Mouse (Mus musculus) hindbrain, embryonic 10.5 days (tissue): ENCODE results near the gene Ino80. TPM values are rescaled to one million over a fixed set of nuclear protein-coding genes. Genes with fewer than 3 reads are reported as not detected.

Experiments
- DNase-seq: peaks from one replicate; pipeline ENCODE4 v3.0.0-alpha.2; 2017; ENCODE audit warnings: low spot score
- H3K27ac ChIP-seq: fragments of 300-500 bp; sonication (generic); 2 replicates; pipeline ENCODE4 v1.5.1; 2016; ENCODE audit warnings: mild to moderate bottlenecking, moderate library complexity
- H3K27me3 ChIP-seq: fragments of 300-500 bp; sonication (generic); 2 replicates; pipeline ENCODE4 v1.6.1; 2016; ENCODE audit warnings: mild to moderate bottlenecking; ENCODE audit not compliant: poor library complexity, insufficient read depth, severe bottlenecking
- H3K36me3 ChIP-seq: fragments of 300-500 bp; sonication (generic); 2 replicates; pipeline ENCODE4 v1.6.1; 2016; ENCODE audit warnings: mild to moderate bottlenecking, moderate library complexity
- H3K4me1 ChIP-seq: fragments of 300-500 bp; sonication (generic); replicated peaks from 2 replicates; pipeline ENCODE4 v1.6.1; 2016; ENCODE audit warnings: mild to moderate bottlenecking
- H3K4me3 ChIP-seq: fragments of 300-500 bp; sonication (generic); 2 replicates; pipeline ENCODE4 v1.5.1; 2016; ENCODE audit warnings: mild to moderate bottlenecking, moderate library complexity
- H3K9me3 ChIP-seq: fragments of 300-500 bp; sonication (generic); 2 replicates; pipeline ENCODE4 v1.6.1; 2016; ENCODE audit warnings: mild to moderate bottlenecking, moderate library complexity
- WGBS: fragments of 180-500 bp; shearing (Covaris S2); methylation state at CpG from one replicate; pipeline ENCODE4 v1.1.7; 2016; 5-methylcytosine and 5-hydroxymethylcytosine counted together
- polyA plus RNA-seq: library from polyadenylated mRNA; unstranded; fragments of >200 nt; fragmentation: Nextera tagmentation; extraction: Ambion mirVana; gene quantifications from 2 replicates; pipeline ENCODE4 v1.2.1, GENCODE M21; 2016

Ino80 gene
- polyA plus RNA-seq, 1 experiment from 2014 or later = 3.0 TPM

DNA sequence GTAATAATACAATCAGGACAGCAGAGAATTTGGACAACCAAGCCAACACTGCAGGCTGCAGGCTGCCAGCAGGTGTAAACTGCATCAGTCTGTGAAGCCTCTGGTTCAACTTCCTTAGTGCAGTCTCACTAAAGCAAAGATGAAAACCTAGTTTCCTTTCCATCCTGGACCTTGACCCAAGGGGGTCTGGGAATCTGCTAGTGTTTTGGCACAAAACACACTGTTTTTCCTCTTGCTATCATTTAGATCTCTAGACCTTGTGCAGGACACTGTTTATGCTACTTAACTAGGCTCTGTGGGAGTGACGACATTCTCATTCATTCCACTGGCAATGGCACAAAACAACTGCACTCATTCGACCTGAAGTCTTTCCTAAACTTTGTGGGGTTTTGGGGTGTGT is 65.8 kb downstream of the Ino80 start:
- no peaks in the 10 kb centered on the region for H3K9me3 ChIP-seq
- H3K27me3 ChIP-seq = no peaks in the 10 kb centered on the region
- WGBS = 89% methylated on average over 2 of the region's 2 CpGs
- peaks cover 91% of the 10 kb centered on the region for H3K36me3 ChIP-seq
- H3K27ac ChIP-seq = no peak overlapping the region
- DNase-seq = no peak
- no peaks in the 10 kb centered on the region for H3K4me1 ChIP-seq
- H3K4me3 ChIP-seq = no peak overlapping the region

DNA sequence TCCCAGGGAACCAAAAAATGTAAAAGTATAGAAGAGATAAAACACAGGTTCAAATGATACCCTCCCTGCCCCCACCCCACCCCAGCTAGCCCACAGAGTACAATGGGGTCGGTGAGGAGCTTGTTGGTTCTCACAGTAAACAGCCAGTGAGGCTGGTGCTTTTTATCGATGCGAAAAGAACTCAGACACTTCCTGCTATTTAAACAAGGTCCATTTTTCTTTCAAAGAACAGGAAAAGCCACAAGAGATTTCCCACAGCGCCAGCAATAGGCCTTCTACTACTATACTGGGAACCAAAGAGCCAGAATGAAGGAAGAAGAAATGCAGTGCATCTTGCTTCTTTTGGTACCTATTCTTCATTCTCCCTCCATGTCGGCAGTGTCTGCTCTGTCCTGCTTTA is 66.5 kb downstream of the Ino80 start:
- Histone ChIP-seq H3K9me3 (no peaks in the 10 kb centered on the region), H3K36me3 (peaks cover 93% of the 10 kb centered on the region), H3K27ac (no peak overlapping the region), H3K4me3 (no peak overlapping the region), H3K4me1 (no peaks in the 10 kb centered on the region), H3K27me3 (no peaks in the 10 kb centered on the region)
- WGBS = 91% methylated on average over 5 of the region's 5 CpGs
- DNase-seq = no peak

DNA sequence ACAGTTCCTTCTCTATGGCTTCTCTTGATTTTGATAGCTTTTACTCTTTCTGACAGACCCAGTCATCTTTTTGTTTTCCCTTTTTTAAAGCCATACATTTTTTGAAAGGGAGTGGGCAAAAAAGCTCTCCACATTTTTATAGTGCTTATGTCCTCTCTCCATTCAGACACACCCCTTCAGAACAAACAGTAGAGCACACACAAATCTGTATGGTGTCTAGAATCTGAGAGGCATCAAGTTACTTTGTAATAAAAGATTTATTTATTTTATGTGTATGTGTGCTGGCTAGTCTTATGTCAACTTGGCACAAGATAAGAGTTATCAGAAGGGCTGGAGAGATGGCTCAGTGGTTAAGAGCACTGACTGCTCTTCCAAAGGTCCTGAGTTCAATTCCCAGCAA is 68.8 kb downstream of the Ino80 start:
- Histone ChIP-seq H3K9me3 (no peaks in the 10 kb centered on the region), H3K27me3 (no peaks in the 10 kb centered on the region), H3K4me1 (no peaks in the 10 kb centered on the region), H3K27ac (no peak overlapping the region), H3K36me3 (peaks cover 94% of the 10 kb centered on the region), H3K4me3 (no peak overlapping the region)
- DNase-seq = no peak

DNA sequence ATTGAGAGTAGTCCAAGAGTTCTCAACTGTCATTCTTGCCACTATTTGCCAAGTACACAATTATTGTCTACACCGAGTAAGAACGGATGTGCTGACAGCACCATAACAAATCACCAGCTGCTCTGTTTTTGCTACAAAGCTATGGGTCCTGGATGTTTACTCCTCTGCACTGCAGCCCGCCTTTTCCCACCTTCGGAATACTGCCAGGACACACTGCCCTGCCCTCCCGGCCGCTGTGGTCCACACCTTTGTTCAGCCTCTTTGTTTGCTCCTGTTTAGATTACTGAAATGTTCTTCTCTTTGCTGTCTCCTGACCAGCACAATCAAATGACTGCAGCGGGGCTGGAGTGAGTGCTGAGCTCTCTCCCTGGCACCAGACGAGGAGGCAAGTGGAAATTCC is 69.2 kb downstream of the Ino80 start:
- DNase-seq = no peak
- 80% methylated on average over 8 of the region's 8 CpGs for WGBS
- Histone ChIP-seq H3K27me3 (no peaks in the 10 kb centered on the region), H3K4me3 (no peak overlapping the region), H3K4me1 (no peaks in the 10 kb centered on the region), H3K9me3 (no peaks in the 10 kb centered on the region), H3K36me3 (peaks cover 92% of the 10 kb centered on the region), H3K27ac (no peak overlapping the region)

DNA sequence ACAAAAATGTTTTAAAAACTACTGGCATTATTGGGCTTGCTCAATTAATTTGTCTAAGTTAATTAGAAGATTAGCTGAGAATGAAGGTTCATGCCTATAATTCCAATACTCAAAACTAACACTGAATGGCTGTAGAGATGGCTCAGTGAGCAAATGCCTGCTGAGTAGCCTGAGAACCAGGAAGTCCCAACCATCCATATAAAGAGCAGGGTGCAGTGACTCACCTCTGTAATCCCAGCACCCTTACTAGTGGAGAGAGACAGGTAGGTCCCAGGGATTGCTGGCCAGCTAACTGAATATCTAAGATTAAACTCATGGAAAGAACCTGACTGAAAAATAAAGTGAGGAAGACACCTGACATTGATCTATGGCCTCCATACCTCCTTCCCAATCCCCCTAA is 78.2 kb downstream of the Ino80 start:
- Histone ChIP-seq H3K4me3 (no peak overlapping the region), H3K4me1 (no peaks in the 10 kb centered on the region), H3K27ac (no peak overlapping the region), H3K36me3 (peaks cover 72% of the 10 kb centered on the region), H3K9me3 (no peaks in the 10 kb centered on the region), H3K27me3 (no peaks in the 10 kb centered on the region)
- DNase-seq = no peak

DNA sequence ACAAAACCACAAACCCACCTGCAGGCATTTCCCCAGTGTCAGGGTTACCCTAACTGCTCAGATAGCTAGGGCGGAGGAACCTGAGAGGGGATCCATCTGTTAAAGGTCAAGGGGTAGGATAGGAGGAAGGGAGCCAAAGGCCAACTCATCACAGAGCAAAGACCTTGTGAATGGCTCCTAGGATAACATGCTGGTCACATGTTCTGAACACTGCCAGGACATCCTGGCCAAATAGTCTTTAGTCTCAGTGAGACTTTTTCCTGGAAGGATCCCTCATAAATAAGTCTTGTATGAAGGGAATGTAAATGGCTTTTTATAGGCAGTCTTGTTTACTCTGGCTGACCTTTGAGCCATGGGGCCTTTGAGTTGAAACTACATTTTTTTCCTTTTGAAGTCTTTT is 78.8 kb downstream of the Ino80 start:
- no peak for DNase-seq
- Histone ChIP-seq H3K36me3 (peaks cover 72% of the 10 kb centered on the region), H3K9me3 (no peaks in the 10 kb centered on the region), H3K27ac (no peak overlapping the region), H3K27me3 (no peaks in the 10 kb centered on the region), H3K4me1 (no peaks in the 10 kb centered on the region), H3K4me3 (no peak overlapping the region)
- 93% methylated on average over 1 of the region's 1 CpGs for WGBS

DNA sequence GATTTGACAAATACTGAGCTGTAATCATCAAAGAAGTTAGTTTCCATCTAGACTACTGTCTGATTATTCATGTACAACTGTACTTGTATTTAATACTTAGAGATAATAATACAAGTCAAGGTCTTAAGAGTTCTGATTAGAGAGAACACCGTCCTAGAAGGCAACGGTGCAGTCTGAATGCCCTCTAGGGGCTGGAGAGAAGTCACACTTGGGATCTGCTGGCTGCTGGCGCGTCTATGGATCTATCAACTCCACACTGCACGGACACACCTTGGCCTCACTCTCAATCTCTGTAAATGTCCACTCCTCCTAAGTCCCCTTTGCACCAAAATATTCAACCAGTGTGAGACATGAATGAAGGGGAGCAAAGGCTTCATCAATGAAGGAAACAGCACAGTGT is 79.2 kb downstream of the Ino80 start:
- Histone ChIP-seq H3K9me3 (no peaks in the 10 kb centered on the region), H3K27ac (no peak overlapping the region), H3K4me3 (no peak overlapping the region), H3K36me3 (peaks cover 75% of the 10 kb centered on the region), H3K4me1 (no peaks in the 10 kb centered on the region), H3K27me3 (no peaks in the 10 kb centered on the region)
- no peak for DNase-seq
- 94% methylated on average over 5 of the region's 5 CpGs for WGBS

DNA sequence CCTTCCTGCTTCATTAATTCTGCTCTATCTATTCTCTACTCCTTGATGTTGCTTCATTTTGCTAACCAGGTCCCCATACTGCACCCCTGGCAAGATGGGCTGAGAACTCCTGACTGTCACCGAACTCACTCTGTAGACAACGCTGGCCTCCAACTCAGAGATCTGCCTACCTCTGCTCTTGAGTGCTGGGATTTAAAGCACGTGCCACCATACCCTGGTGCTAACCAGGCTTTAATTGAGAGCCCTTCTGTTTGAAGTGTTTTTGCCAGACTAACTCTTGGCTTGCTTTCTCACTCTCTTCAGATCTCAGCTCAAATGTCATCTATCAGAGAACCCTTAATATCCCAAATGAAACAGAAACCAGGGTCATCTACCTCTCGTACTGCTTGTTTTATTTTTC is 87.5 kb downstream of the Ino80 start:
- H3K4me3 ChIP-seq = no peak overlapping the region
- 93% methylated on average over 4 of the region's 4 CpGs for WGBS
- no peaks in the 10 kb centered on the region for H3K9me3 ChIP-seq
- peaks cover 76% of the 10 kb centered on the region for H3K36me3 ChIP-seq
- H3K27me3 ChIP-seq = no peaks in the 10 kb centered on the region
- DNase-seq = no peak
- no peak overlapping the region for H3K27ac ChIP-seq
- no peaks in the 10 kb centered on the region for H3K4me1 ChIP-seq

DNA sequence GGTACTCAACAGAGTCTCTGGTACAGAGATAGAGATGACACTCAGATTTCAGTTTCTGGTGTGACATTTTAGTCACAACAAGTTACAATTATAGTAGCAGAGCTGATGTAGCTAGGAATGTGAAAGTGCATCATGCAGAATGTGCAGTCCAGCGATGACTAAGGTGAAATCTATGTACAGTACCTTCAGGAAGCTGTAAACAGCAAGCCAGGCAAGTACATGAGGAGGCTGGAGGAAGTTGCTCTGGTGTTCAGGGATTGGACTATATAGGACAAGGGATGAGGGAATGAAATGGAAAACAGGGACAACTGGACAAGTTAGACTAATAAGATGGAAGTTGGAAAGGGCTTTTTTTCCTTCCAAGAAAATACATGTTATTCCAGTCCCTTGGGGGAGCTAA is 89.2 kb downstream of the Ino80 start:
- Histone ChIP-seq H3K4me3 (no peak overlapping the region), H3K36me3 (peaks cover 72% of the 10 kb centered on the region)
- WGBS = 97% methylated on average over 1 of the region's 1 CpGs

DNA sequence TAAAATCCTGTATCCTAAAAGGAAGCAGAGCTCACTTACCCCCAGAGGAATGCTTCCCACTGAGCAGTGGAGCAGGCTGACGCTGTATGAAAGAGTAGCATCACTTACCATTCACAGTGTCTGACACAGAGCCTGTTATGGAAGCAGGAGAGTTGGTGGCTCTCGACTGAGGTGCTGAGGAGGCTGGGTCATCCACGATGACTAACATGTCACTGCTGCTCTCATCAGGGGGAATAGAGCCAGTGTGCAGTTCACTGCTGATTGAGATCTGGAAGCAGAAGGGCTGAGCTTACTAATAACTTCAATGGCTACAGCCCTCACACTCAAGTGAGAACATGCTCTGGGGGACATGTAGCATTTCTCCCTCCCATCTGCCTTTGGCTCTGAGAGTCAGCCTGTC is 98.0 kb downstream of the Ino80 start:
- H3K4me3 ChIP-seq = no peak overlapping the region

More for the DNA sequence above, 89.2 kb downstream of the Ino80 start:
- Histone ChIP-seq H3K4me1 (no peaks in the 10 kb centered on the region), H3K27ac (no peak overlapping the region), H3K27me3 (no peaks in the 10 kb centered on the region), H3K9me3 (no peaks in the 10 kb centered on the region)
- no peak for DNase-seq

DNA sequence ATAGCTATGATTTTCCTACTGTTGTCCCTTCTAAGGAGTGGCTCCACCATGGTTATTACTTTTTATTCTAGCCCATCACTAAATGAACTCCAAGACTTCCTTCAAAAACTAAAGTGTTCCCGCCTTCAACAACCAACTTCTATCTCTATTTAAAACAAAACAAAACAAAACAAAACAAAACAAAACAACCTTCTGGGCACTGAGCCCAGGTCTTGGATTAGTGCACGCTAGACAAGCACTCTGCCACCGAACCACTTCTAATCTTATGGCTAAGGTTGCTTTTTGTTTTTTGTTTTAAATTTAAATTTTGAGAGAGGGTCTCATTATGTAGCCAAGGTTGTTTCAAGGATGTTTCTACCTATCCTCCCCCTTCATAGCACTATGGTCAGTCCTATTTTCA is 99.7 kb downstream of the Ino80 start:
- Histone ChIP-seq H3K4me3 (no peak overlapping the region), H3K27me3 (no peaks in the 10 kb centered on the region), H3K9me3 (no peaks in the 10 kb centered on the region), H3K4me1 (no peaks in the 10 kb centered on the region), H3K36me3 (peaks cover 100% of the 10 kb centered on the region), H3K27ac (no peak overlapping the region)
- DNase-seq = no peak
- 95% methylated on average over 3 of the region's 3 CpGs for WGBS

More for the DNA sequence above, 98.0 kb downstream of the Ino80 start:
- Histone ChIP-seq H3K36me3 (peaks cover 94% of the 10 kb centered on the region), H3K27ac (no peak overlapping the region), H3K9me3 (no peaks in the 10 kb centered on the region), H3K4me1 (no peaks in the 10 kb centered on the region), H3K27me3 (no peaks in the 10 kb centered on the region)
- DNase-seq = no peak
- WGBS = 88% methylated on average over 3 of the region's 3 CpGs

DNA sequence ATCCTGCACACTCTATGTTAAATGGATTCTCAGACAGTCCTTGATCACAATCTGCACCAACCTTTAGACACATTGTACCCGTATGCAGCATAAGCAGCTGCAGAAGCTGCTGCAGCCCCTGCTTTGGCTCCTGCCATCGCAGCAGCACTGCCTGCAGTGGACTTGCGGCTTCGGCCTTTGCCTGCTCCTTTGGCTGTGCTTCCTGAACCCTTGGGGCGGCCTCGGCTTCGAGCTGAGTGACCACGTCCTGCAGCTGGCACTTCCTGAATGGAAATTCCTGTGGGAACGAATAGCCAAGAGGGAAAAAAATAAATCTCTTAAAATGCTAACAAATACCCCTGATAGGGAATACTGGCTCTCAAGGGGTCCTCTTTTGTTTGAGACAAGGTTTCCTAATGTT is 100.2 kb downstream of the Ino80 start:
- Histone ChIP-seq H3K27ac (no peak overlapping the region), H3K9me3 (no peaks in the 10 kb centered on the region), H3K4me1 (no peaks in the 10 kb centered on the region), H3K27me3 (no peaks in the 10 kb centered on the region), H3K36me3 (peaks cover 100% of the 10 kb centered on the region), H3K4me3 (no peak overlapping the region)
- 86% methylated on average over 9 of the region's 9 CpGs for WGBS
- no peak for DNase-seq

DNA sequence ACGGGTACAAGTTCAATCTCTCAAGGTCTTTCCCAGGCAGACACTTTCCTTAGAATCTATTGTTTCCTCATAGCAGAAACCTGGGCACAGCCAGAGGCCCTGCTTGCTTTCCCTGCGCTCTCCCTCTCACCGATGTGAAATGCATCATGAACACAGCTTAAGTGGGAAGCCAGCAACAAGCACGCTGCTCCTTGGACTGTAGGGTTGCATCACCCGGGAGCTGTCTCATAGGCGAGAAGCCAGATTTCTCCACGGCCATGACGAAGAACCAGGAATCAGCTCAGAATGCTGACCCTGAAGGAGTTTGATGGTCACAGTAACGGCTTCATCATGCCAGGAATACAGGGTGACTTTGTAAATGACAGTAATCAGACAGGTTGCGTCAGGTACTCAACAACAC is 107.4 kb downstream of the Ino80 start:
- Histone ChIP-seq H3K9me3 (no peaks in the 10 kb centered on the region), H3K27ac (no peak overlapping the region), H3K36me3 (peaks cover 76% of the 10 kb centered on the region), H3K4me1 (no peaks in the 10 kb centered on the region), H3K4me3 (no peak overlapping the region), H3K27me3 (no peaks in the 10 kb centered on the region)
- DNase-seq = no peak
- WGBS = 94% methylated on average over 10 of the region's 10 CpGs

DNA sequence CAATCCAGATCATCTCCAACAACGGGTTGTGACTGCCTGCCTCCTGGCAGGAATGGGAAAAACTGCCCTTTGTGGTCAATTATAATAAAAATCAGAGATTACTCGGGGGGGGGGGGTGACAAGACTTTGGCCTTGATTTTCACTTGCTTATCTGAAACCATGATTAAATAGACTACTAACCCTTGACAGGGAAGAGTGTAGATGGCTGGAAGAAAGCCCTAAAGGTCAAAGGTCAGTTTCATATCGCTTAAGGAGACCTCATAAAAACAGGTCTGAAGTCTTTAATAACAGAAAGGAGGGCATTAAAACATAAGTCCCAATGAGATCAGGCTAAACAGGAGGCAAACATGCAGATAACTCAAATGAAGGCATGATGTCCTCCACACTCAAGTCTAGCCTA is 110.1 kb downstream of the Ino80 start:
- H3K4me3 ChIP-seq = no peak overlapping the region
- 81% methylated on average over 3 of the region's 3 CpGs for WGBS
- H3K36me3 ChIP-seq = peaks cover 49% of the 10 kb centered on the region
- DNase-seq = no peak
- no peak overlapping the region for H3K27ac ChIP-seq
- no peaks in the 10 kb centered on the region for H3K27me3 ChIP-seq
- no peaks in the 10 kb centered on the region for H3K4me1 ChIP-seq
- H3K9me3 ChIP-seq = no peaks in the 10 kb centered on the region
